Mouse (Mus musculus): ENCODE results near the gene Saa2. TPM values are rescaled to one million over a fixed set of nuclear protein-coding genes. Genes with fewer than 3 reads are reported as not detected.
"Not testable (repeated sequence)": the region's sequence is repeated elsewhere in the genome, so short reads cannot be mapped to it uniquely, and the experiment has no call there.

Saa2 gene
- not detected for total RNA-seq (2022)

GRCm38 (mm10) chr7:46751490-46751889, at the start of gene Saa2:
Gene Saa2, plus strand, starts transcription at chr7:46751790.
- DNase-seq (ENCODE audit: low spot score in 2 of 2), result no peak

GRCm38 (mm10) chr7:46710390-46710844, 41.2 kb upstream of the Saa2 start, which contains the start of gene Saal1:
Gene Saal1, minus strand, starts transcription at chr7:46710680.
- peak; percentile 49 to 71 for DNase-seq (ENCODE audit: low spot score in 2 of 2)

DNA sequence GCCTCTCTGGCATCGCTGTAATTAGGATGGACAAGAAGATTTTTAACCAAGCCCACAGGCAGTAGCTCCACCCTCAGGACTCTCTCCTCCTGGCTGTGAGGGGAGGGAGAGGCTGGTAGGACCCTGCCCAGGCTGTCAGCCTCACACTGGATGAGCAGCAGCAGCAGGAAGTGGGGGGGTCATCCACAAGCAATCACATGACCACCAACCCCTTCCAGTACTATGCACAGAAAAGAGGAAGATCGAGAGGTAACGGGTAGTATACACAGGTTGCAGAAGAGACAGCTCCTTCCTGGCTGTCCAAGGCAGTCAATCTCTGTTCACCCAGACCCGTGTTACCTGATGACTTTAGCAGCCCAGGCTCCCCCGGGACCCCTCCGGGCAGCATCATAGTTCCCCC, 39.3 kb upstream of the Saa2 start:
- DNase-seq (ENCODE audit: low spot score in 2 of 2), result no peak

- DNase-seq (ENCODE audit: low spot score in 2 of 2), result no peak
Observed at GRCm38 (mm10) chr7:46714518-46714917, 37.1 kb upstream of the Saa2 start.

DNA sequence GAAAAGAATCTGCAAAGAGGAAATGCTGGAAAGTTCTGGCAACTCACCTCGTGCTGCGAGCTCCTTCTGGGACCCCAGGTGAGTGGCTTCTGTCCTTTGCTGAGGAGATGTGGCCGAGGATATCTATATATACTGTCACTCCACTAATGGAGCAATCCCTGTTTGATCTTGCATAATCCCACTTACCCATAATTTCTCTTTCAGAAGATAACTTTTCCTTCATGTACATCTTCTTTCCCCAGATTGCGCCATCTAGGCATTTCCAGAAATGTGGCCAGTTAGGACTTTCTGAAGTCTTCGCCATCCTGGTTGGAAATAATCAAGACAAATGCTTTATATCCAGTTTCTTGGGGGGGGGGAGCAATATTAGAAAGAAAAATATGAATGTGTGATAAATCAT, 36.0 kb upstream of the Saa2 start, which contains the start of gene Saa3:
TSS of gene Saa3 (minus strand) at position 101 of the 400 bp plus-strand sequence.
- DNase-seq (ENCODE audit: low spot score in 2 of 2), result no peak

- DNase-seq (ENCODE audit: low spot score in 2 of 2), result no peak
Observed at GRCm38 (mm10) chr7:46716897-46717296, 34.7 kb upstream of the Saa2 start.

DNA sequence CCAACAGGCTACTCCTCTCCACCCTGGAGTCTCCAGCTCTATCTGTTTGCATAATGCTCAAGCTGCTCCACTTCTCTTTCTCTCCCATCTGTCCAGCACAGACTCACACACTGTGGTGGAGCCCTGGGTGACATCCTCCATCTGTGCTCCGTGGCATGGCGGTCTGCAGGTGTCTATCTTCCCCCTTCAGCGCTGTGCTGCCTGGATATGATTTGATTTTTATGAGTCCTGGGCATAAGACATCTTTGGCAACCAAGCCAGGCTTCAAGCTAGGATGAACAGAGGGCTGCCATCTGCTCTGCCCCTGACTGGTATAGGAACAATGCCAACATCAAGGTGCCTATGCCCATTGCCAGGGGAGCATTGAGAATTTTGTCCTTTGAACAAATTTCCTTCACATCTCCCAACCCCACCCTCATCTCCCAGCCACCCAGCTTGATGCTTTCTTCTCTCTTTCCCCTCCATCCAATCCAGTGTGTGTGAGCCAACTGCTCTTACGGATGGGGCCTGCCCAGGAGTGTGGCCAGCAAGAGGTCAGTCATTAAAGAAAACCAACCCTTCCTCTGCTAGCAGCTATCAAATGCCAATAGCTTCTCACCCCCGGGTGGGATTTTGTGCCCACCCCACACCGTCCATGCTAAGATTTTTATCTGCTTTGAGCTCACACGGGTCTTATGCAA, 32.9 kb upstream of the Saa2 start:
- no peak for DNase-seq (ENCODE audit: low spot score in 2 of 2)

DNA sequence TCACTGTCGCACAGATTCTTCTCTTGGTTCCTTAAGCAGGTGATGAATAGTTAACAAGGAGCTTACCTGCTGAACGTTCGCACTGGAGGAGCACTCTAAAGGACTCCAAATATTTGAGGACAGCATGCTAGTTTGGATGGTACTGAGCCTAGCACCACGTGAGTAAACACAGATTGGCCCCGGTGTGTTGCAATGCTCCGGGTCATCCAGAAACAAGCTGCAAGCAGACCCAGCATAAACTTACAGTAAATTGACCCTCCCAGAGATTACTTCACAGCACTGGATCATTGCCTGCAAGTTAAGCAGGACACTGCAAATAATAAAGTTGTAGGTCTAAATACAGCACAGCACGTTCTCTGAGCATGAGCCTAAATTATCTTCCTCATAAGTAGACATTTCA, 32.1 kb upstream of the Saa2 start:
- DNase-seq (ENCODE audit: low spot score in 2 of 2), result peak; percentile 26 to 42

DNA sequence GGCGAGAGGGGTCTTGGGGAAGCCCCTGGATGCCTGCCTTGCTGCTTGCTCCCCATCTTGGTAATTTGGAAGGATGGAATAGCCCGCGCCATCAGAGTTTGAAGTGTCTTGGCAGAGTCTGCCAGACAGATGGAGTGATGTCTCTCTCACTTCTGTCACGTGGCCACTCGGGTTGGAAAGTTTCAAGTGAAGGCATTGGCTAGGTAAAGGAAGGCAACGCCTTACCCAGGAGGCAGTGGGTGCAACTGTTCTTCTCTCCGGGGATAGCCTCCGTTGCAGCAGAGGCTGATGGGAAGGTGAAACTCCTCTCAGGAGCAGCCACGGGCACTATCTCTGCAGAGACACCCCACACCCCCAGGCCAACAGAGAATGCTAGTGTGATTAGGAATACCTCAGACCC, 31.1 kb upstream of the Saa2 start:
- DNase-seq (ENCODE audit: low spot score in 2 of 2), result no peak

DNA sequence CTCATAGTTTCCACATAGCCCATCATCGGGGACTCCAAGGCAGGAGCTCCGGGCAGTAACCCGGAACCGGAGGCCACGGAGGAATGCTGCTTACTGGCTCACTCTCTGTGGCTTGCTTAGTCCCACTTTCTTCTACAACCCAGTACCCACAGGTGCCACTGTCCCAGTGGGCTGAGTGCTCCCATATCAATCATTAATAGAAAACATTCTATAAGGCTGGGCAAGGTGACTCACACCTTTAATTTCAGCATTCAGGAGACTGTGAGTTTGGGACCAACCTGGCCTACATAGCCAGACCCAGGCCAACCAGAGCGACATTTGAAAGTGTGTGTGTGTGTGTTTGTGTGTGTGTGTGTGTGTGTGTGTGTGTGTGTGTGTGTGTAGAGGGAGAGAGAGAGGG, 28.2 kb upstream of the Saa2 start:
- no peak for DNase-seq (ENCODE audit: low spot score in 2 of 2)

DNA sequence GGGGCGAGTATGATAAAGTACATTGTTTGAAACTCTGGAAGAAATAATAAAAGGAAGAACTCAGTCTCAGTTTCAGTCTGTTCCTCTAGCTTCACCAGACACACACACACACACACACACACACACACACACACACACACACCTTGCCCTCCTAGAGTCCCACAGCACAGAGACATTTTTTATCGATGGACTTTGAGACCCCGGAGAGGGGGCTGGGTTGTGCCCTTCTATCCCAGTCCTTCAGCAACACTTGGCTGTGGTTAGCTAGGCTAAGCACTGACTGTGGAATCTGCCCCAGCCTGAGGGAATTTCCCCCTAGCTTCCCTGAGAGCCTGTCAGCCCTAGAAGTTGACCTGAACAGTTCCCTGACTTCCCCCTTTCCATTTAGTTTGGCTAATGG, 27.7 kb upstream of the Saa2 start:
- DNase-seq (ENCODE audit: low spot score in 2 of 2), result no peak

DNA sequence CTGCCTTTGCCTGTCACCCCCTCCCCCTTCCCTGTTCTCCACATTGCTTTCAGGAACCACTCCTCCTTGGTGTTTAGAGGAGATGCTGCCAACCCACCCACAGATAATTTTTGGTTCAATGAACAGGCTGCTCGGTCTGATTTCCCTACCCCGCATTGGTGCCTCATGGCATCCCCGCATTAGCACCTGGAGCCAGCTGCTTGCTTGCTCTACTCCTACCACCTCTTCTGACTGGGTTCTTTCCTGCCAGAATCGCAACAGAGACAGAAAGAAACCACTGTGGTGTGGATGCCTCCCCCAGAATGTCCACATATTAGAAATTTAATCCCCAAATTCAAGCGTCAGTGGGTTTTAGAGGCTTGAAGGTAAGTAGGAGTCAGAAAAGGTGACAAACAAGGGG, 27.2 kb upstream of the Saa2 start:
- DNase-seq (ENCODE audit: low spot score in 2 of 2), result no peak

GRCm38 (mm10) chr7:46727584-46727983, 24.0 kb upstream of the Saa2 start:
- DNase-seq (ENCODE audit: low spot score in 2 of 2), result no peak

DNA sequence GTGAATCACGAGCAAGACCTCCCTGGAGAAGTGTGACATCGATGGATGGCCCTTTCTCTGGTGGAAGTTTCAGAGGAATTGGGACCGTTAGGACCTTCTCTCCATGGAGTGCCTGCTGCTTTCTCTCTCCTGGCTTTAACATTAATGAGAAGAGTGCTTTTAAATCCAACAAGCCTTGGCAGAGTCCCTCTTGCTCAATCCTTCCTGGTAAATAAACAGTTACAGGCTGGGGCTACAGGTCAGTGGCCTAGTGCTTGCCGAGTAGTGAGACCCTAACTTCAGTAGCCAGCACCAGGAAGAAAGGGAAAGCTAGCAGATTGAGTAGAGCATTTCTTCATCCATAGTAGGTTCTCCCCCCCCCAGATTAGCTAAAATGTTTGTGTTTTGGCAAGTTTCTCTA, 19.1 kb upstream of the Saa2 start, which contains the start of gene Saa4:
TSS of gene Saa4 (minus strand) at position 146 of the 400 bp plus-strand sequence.
- no peak for DNase-seq (ENCODE audit: low spot score in 2 of 2)

DNA sequence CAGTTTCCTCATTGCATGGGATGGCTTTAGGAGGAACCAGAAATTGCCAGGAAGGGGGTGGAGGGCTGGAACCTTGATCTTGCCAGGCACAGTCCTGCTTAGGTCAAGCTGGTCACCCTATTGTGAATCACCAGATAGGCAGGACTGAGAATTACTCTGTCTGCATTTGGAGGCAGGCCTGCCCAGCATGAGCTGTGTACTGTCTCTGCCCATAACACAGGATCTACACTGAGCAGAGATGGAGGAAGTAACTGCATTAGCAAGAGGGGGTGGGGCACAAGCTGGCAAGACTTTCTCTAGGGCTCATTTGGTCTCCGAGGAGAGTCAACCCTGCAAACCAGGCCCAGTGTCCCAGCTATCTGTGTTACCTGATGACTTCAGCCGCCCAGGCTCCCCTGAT, 16.6 kb upstream of the Saa2 start:
- no peak for DNase-seq (ENCODE audit: low spot score in 2 of 2)

DNA sequence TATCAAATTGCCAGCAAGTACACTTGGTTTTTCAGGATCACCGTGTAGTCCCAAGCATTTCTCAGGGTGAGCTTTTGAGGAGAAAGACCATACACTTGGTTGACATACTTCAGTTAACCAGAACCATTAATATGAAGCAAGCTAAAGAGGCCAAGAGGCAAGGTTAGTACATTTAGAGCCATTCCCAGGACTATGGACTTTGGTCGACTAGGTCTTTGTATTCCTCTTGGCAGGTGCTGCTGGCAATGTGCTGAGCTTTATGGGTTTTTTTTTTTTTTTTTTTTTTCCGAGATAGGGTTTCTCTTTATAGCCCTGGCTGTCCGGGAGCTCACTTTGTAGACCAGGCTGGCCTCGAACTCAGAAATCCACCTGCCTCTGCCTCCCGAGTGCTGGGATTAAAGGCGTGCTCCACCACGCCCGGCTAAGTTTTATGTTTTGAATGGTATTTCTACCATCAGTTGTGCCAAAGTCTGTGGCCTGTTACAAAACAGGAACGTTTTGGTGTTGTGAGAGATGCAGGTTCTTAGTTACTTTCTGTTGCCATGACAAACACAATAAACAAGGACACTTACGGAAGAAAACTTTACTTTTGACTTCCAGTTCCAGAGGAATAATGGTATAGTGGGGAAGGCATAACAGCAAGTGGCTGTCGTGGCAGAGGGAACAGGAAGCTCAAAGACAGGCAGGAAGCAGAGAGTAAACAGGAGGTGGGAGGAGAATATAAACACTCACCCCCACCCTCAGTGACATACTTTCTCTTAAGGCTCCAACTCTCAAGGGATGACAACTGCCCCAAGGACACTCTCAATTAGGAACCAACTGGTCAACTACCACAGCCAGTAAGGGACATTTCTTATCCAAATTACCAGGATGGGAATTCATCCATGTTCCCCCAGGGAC, 12.8 kb upstream of the Saa2 start:
- DNase-seq (ENCODE audit: low spot score in 2 of 2), result no peak

- DNase-seq (ENCODE audit: low spot score in 2 of 2), result not testable (repeated sequence)
Observed at GRCm38 (mm10) chr7:46740041-46740440, 11.5 kb upstream of the Saa2 start.

- DNase-seq (ENCODE audit: low spot score in 2 of 2), result not testable (repeated sequence)
Observed at GRCm38 (mm10) chr7:46742880-46743279, 8.7 kb upstream of the Saa2 start, which contains the start of gene Saa1. Gene Saa1, minus strand, starts transcription at chr7:46742980.

DNA sequence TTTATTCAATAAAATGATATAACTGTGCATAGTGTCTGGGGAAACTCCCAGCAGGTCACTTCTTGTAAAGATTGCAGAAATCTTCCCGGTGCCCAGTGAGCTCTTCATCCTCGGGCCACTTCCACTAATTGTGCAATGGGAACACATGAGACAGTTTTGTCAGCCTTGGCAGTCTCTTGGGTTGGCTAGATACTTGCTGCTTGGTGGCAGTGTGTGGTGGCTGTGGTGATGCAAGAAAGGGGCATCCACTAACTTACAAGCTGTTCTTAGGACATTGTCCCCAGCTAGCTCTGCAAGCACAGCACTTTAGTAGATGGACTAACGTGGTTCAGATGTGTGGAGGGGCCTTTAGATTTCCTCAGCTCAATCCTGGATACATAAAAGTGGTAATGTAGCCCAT, 5.8 kb upstream of the Saa2 start:
- no peak for DNase-seq (ENCODE audit: low spot score in 2 of 2)

GRCm38 (mm10) chr7:46746381-46746780, 5.2 kb upstream of the Saa2 start:
- DNase-seq (ENCODE audit: low spot score in 2 of 2), result peak; percentile 36 to 45

- no peak for DNase-seq (ENCODE audit: low spot score in 2 of 2)
Observed at GRCm38 (mm10) chr7:46748459-46748858, 3.1 kb upstream of the Saa2 start.

DNA sequence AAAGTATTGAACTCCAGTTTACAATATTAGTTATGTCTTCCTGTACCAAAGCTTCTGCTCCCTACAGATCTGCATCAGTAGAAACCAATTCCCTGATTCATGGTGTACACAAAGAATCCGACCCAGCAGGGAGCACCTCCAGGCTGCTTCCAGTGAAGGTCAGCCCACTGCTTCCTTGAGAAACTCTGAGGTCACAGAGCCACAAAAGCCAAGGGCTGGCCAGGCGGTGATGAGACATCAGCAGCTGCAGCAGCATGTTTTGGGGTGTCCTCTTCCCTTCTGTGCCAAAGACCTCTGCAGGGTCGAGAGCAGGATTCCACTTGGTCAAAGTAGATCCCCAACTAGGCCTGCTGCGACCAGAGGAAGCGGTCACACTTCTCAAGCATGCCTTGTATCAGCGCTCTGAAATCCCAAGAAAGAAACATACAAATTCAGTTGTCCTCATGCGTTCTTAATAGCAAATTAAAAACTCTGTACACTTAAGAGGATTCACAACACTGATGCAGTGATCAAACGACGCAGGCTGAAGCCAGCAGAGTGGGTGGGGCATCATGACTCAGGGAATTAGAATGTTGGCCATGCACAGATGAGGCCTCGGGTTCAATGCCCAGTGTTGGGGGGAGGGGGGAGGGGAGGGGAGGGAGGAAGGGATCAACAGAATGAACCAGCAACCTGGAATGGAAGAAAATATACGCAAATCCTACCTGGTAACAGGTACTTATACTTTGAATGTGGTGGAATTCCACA, 9.6 kb downstream of the Saa2 start:
- no peak for DNase-seq (ENCODE audit: low spot score in 2 of 2)

All from gastrocnemius, adult 8-10 months (tissue).